Comparison of ENCODE assay signal across 15 mouse cellular contexts in the genomic region with DNA sequence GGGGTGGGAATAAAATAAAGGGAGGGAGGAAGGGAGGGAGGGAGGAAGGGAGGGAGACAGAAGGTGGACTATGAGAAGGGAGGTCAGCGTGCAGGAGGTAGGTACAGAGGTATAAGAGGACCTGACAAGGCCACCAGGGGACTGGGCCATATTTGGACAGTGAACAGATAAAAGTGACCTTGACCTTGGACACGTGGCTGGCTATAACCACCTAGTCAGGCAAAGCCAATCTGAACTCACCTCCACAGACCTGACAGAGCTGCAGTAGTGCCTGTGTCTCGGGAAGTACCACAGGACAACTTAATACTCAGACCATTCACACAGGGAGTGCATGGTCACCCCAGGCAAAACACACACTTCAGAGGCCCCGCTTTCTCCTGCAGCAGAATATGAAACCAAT.
"Had no signal": no experiment of that assay in that cellular context is flagged by ENCODE, and none has a peak within 500 bp of the region (broad histone marks: within the 10 kb centered on the region; RNA-seq: fewer than 3 reads in every experiment).

No protein-coding gene starts in this region.

- H3K9ac ChIP-seq: intestine, embryonic 15.5 days; liver, embryonic 12.5 days; lung, embryonic 15.5 days had no signal

- H3K4me3 ChIP-seq: intestine, embryonic 15.5 days; layer of hippocampus, adult 2 months; left cerebral cortex, adult 2 months; limb, embryonic 10.5 days; liver, embryonic 12.5 days; lung, embryonic 15.5 days; megakaryocyte, embryonic 14.5 days had no signal

- H3K9me3 ChIP-seq: intestine, embryonic 15.5 days; limb, embryonic 10.5 days; liver, embryonic 12.5 days; lung, embryonic 15.5 days; megakaryocyte, embryonic 14.5 days had no signal

- H3K36me3 ChIP-seq: intestine, embryonic 15.5 days; limb, embryonic 10.5 days; liver, embryonic 12.5 days; lung, embryonic 15.5 days had no signal

- H3K4me1 ChIP-seq: intestine, embryonic 15.5 days; liver, embryonic 12.5 days; lung, embryonic 15.5 days had no signal

- DNase-seq: kidney, adult 18-20 months; kidney, postnatal 10 days; kidney, postnatal 4 days; lung, postnatal 14 days; right cerebral cortex, adult 18-20 months; right cerebral cortex, postnatal 25 days; thymus, adult 2 months had no signal

- H3K4me2 ChIP-seq: intestine, embryonic 15.5 days; liver, embryonic 12.5 days; lung, embryonic 15.5 days had no signal

- H3K27ac ChIP-seq: intestine, embryonic 15.5 days; left cerebral cortex, adult 2 months; limb, embryonic 10.5 days; liver, embryonic 12.5 days; lung, embryonic 15.5 days; macrophage had no signal

- ATAC-seq: intestine, embryonic 15.5 days; liver, embryonic 12.5 days had no signal

- H3K27me3 ChIP-seq: intestine, embryonic 15.5 days; lung, embryonic 15.5 days had no signal
